ENCODE assay signal across 21 mouse cellular contexts in genomic region chr15:66398581-66398980, GRCm38 (mm10).
"Had no signal": no experiment of that assay in that cellular context is flagged by ENCODE, and none has a peak within 500 bp of the region (broad histone marks: within the 10 kb centered on the region; RNA-seq: fewer than 3 reads in every experiment).

No protein-coding gene starts in this region.

- DNase-seq: kidney, postnatal 10 days; kidney, postnatal 36 days; layer of hippocampus, postnatal 36 days; liver, postnatal 0 days; lung, embryonic 14.5 days; right cerebral cortex, adult 18-20 months; right cerebral cortex, postnatal 14 days; right cerebral cortex, postnatal 4 days; thymus, postnatal 25 days had no signal

- H3K36me3 ChIP-seq: kidney, embryonic 15.5 days; limb, embryonic 12.5 days; limb, embryonic 15.5 days; midbrain, embryonic 12.5 days; midbrain, embryonic 15.5 days; neural tube, embryonic 12.5 days; neural tube, embryonic 15.5 days had no signal

- H3K27ac ChIP-seq: kidney, embryonic 15.5 days; limb, embryonic 12.5 days; limb, embryonic 15.5 days; liver, embryonic 14.5 days; macrophage; midbrain, embryonic 12.5 days; midbrain, embryonic 15.5 days; neural tube, embryonic 12.5 days; neural tube, embryonic 15.5 days; stomach, postnatal 0 days had no signal

- H3K4me3 ChIP-seq: kidney, embryonic 15.5 days; limb, embryonic 12.5 days; limb, embryonic 15.5 days; midbrain, embryonic 12.5 days; midbrain, embryonic 15.5 days; neural tube, embryonic 12.5 days; neural tube, embryonic 15.5 days had no signal

- H3K4me1 ChIP-seq: kidney, embryonic 15.5 days; limb, embryonic 12.5 days; limb, embryonic 15.5 days; midbrain, embryonic 12.5 days; midbrain, embryonic 15.5 days; neural tube, embryonic 12.5 days; neural tube, embryonic 15.5 days had no signal

- H3K9ac ChIP-seq: kidney, embryonic 15.5 days; limb, embryonic 12.5 days; limb, embryonic 15.5 days; liver, embryonic 14.5 days; liver, postnatal 0 days; lung, embryonic 14.5 days; midbrain, embryonic 12.5 days; midbrain, embryonic 15.5 days; neural tube, embryonic 12.5 days; neural tube, embryonic 15.5 days had no signal

- H3K27me3 ChIP-seq: kidney, embryonic 15.5 days; limb, embryonic 12.5 days; limb, embryonic 15.5 days; midbrain, embryonic 12.5 days; midbrain, embryonic 15.5 days; neural tube, embryonic 12.5 days; neural tube, embryonic 15.5 days had no signal

- H3K9me3 ChIP-seq: kidney, embryonic 15.5 days; limb, embryonic 12.5 days; limb, embryonic 15.5 days; midbrain, embryonic 12.5 days; midbrain, embryonic 15.5 days; neural tube, embryonic 12.5 days; neural tube, embryonic 15.5 days had no signal

- ATAC-seq: liver, postnatal 0 days; lung, postnatal 0 days; midbrain, embryonic 15.5 days had no signal

- H3K4me2 ChIP-seq: kidney, embryonic 15.5 days; limb, embryonic 12.5 days; limb, embryonic 15.5 days; liver, embryonic 11.5 days; lung, embryonic 14.5 days; midbrain, embryonic 12.5 days; midbrain, embryonic 15.5 days; neural tube, embryonic 12.5 days; neural tube, embryonic 15.5 days had no signal
